Mouse (Mus musculus): ENCODE measurements around the gene Fam155a.
"Not testable (repeated sequence)": the region's sequence is repeated elsewhere in the genome, so short reads cannot be mapped to it uniquely, and the experiment has no call there.

The Fam155a gene

GRCm38 (mm10) chr8:9423184-9423583 lies 347.8 kb downstream of the Fam155a start:
- Histone ChIP-seq H3K36me3 (ENCODE audit: control insufficient read depth, insufficient read depth, low read length, poor library complexity, severe bottlenecking) (no peaks in the 10 kb centered on the region), H3K27me3 (ENCODE audit: control insufficient read depth, insufficient read depth, low read length, poor library complexity, severe bottlenecking) (no peaks in the 10 kb centered on the region)
- no peak for DNase-seq (ENCODE audit: low read depth, low spot score)

- Histone ChIP-seq H3K36me3 (ENCODE audit: control insufficient read depth, insufficient read depth, low read length, poor library complexity, severe bottlenecking) (no peaks in the 10 kb centered on the region), H3K27me3 (ENCODE audit: control insufficient read depth, insufficient read depth, low read length, poor library complexity, severe bottlenecking) (no peaks in the 10 kb centered on the region; the same call in 1 of the 2 replicates)
- DNase-seq (ENCODE audit: low read depth, low spot score): no peak
Measured at GRCm38 (mm10) chr8:9418856-9419800, 351.8 kb downstream of the Fam155a start.

- Histone ChIP-seq H3K36me3 (ENCODE audit: control insufficient read depth, insufficient read depth, low read length, poor library complexity, severe bottlenecking) (no peaks in the 10 kb centered on the region), H3K27me3 (ENCODE audit: control insufficient read depth, insufficient read depth, low read length, poor library complexity, severe bottlenecking) (no peaks in the 10 kb centered on the region; the same call in 1 of the 2 replicates)
- no peak for DNase-seq (ENCODE audit: low read depth, low spot score)
Measured at GRCm38 (mm10) chr8:9416189-9416588, 354.8 kb downstream of the Fam155a start.

- DNase-seq (ENCODE audit: low read depth, low spot score): no peak
- H3K36me3 ChIP-seq (ENCODE audit: control insufficient read depth, insufficient read depth, low read length, poor library complexity, severe bottlenecking): no peaks in the 10 kb centered on the region
- H3K27me3 ChIP-seq (ENCODE audit: control insufficient read depth, insufficient read depth, low read length, poor library complexity, severe bottlenecking): no peaks in the 10 kb centered on the region
Measured at GRCm38 (mm10) chr8:9408480-9408879, 362.5 kb downstream of the Fam155a start.

- no peaks in the 10 kb centered on the region for H3K36me3 ChIP-seq (ENCODE audit: control insufficient read depth, insufficient read depth, low read length, poor library complexity, severe bottlenecking)
- H3K27me3 ChIP-seq (ENCODE audit: control insufficient read depth, insufficient read depth, low read length, poor library complexity, severe bottlenecking): no peaks in the 10 kb centered on the region
- DNase-seq (ENCODE audit: low read depth, low spot score): no peak
Measured at GRCm38 (mm10) chr8:9406204-9406603, 364.8 kb downstream of the Fam155a start.

GRCm38 (mm10) chr8:9404651-9405050 lies 366.3 kb downstream of the Fam155a start:
- Histone ChIP-seq H3K27me3 (ENCODE audit: control insufficient read depth, insufficient read depth, low read length, poor library complexity, severe bottlenecking) (no peaks in the 10 kb centered on the region), H3K36me3 (ENCODE audit: control insufficient read depth, insufficient read depth, low read length, poor library complexity, severe bottlenecking) (no peaks in the 10 kb centered on the region)
- DNase-seq (ENCODE audit: low read depth, low spot score): no peak

- no peaks in the 10 kb centered on the region for H3K27me3 ChIP-seq (ENCODE audit: control insufficient read depth, insufficient read depth, low read length, poor library complexity, severe bottlenecking)
- DNase-seq (ENCODE audit: low read depth, low spot score): no peak
- H3K36me3 ChIP-seq (ENCODE audit: control insufficient read depth, insufficient read depth, low read length, poor library complexity, severe bottlenecking): no peaks in the 10 kb centered on the region
Measured at GRCm38 (mm10) chr8:9402393-9402792, 368.6 kb downstream of the Fam155a start.

- Histone ChIP-seq H3K36me3 (ENCODE audit: control insufficient read depth, insufficient read depth, low read length, poor library complexity, severe bottlenecking) (no peaks in the 10 kb centered on the region), H3K27me3 (ENCODE audit: control insufficient read depth, insufficient read depth, low read length, poor library complexity, severe bottlenecking) (no peaks in the 10 kb centered on the region)
- DNase-seq (ENCODE audit: low read depth, low spot score): no peak
Measured at GRCm38 (mm10) chr8:9398606-9399263, 372.2 kb downstream of the Fam155a start.

GRCm38 (mm10) chr8:9398040-9398439 lies 372.9 kb downstream of the Fam155a start:
- no peak for DNase-seq (ENCODE audit: low read depth, low spot score)
- H3K36me3 ChIP-seq (ENCODE audit: control insufficient read depth, insufficient read depth, low read length, poor library complexity, severe bottlenecking): no peaks in the 10 kb centered on the region

GRCm38 (mm10) chr8:9394670-9395069 lies 376.3 kb downstream of the Fam155a start:
- no peak for DNase-seq (ENCODE audit: low read depth, low spot score)
- Histone ChIP-seq H3K27me3 (ENCODE audit: control insufficient read depth, insufficient read depth, low read length, poor library complexity, severe bottlenecking) (no peaks in the 10 kb centered on the region), H3K36me3 (ENCODE audit: control insufficient read depth, insufficient read depth, low read length, poor library complexity, severe bottlenecking) (no peaks in the 10 kb centered on the region)

More at GRCm38 (mm10) chr8:9398040-9398439, 372.9 kb downstream of the Fam155a start:
- no peaks in the 10 kb centered on the region for H3K27me3 ChIP-seq (ENCODE audit: control insufficient read depth, insufficient read depth, low read length, poor library complexity, severe bottlenecking)

GRCm38 (mm10) chr8:9393246-9393645 lies 377.7 kb downstream of the Fam155a start:
- Histone ChIP-seq H3K36me3 (ENCODE audit: control insufficient read depth, insufficient read depth, low read length, poor library complexity, severe bottlenecking) (no peaks in the 10 kb centered on the region), H3K27me3 (ENCODE audit: control insufficient read depth, insufficient read depth, low read length, poor library complexity, severe bottlenecking) (no peaks in the 10 kb centered on the region)
- DNase-seq (ENCODE audit: low read depth, low spot score): no peak

- H3K36me3 ChIP-seq (ENCODE audit: control insufficient read depth, insufficient read depth, low read length, poor library complexity, severe bottlenecking); DNase-seq (ENCODE audit: low read depth, low spot score); H3K27me3 ChIP-seq (ENCODE audit: control insufficient read depth, insufficient read depth, low read length, poor library complexity, severe bottlenecking): not testable (repeated sequence)
Measured at GRCm38 (mm10) chr8:9390229-9390628, 380.7 kb downstream of the Fam155a start.

GRCm38 (mm10) chr8:9369201-9369600 lies 401.8 kb downstream of the Fam155a start:
- no peaks in the 10 kb centered on the region for H3K27me3 ChIP-seq (ENCODE audit: control insufficient read depth, insufficient read depth, low read length, poor library complexity, severe bottlenecking)
- no peaks in the 10 kb centered on the region for H3K36me3 ChIP-seq (ENCODE audit: control insufficient read depth, insufficient read depth, low read length, poor library complexity, severe bottlenecking)
- no peak for DNase-seq (ENCODE audit: low read depth, low spot score)

GRCm38 (mm10) chr8:9367721-9368120 lies 403.2 kb downstream of the Fam155a start:
- DNase-seq (ENCODE audit: low read depth, low spot score): no peak
- no peaks in the 10 kb centered on the region for H3K27me3 ChIP-seq (ENCODE audit: control insufficient read depth, insufficient read depth, low read length, poor library complexity, severe bottlenecking)
- no peaks in the 10 kb centered on the region for H3K36me3 ChIP-seq (ENCODE audit: control insufficient read depth, insufficient read depth, low read length, poor library complexity, severe bottlenecking)

- Histone ChIP-seq H3K36me3 (ENCODE audit: control insufficient read depth, insufficient read depth, low read length, poor library complexity, severe bottlenecking) (no peaks in the 10 kb centered on the region), H3K27me3 (ENCODE audit: control insufficient read depth, insufficient read depth, low read length, poor library complexity, severe bottlenecking) (no peaks in the 10 kb centered on the region)
- DNase-seq (ENCODE audit: low read depth, low spot score): no peak
Measured at GRCm38 (mm10) chr8:9365381-9365780, 405.6 kb downstream of the Fam155a start.

All from splenic B cell, adult 2 months (primary cell).